Mouse (Mus musculus) liver, embryonic 14.5 days (tissue): ENCODE data around the gene Gart.

Experiments used
- CTCF ChIP-seq: IDR thresholded peaks from 2 replicates; pipeline ENCODE4 v1.5.1; 2016; ENCODE audit warnings: antibody characterized with exemption, low read depth, control low read depth
- EP300 ChIP-seq: IDR thresholded peaks from 2 replicates; pipeline ENCODE4 v1.6.1; 2016; ENCODE audit warnings: antibody characterized with exemption, low read depth

GRCm38 (mm10) chr16:91633641-91634040 lies 13.1 kb downstream of the Gart start:
- TF ChIP-seq CTCF (no peak), EP300 (no peak)
